Mouse (Mus musculus) lung, postnatal 0 days (tissue): ENCODE results near the gene Dnajb6. TPM values are rescaled to one million over a fixed set of nuclear protein-coding genes. Genes with fewer than 3 reads are reported as not detected.
A peak's percentile ranks its signal among the peaks of the same experiment; 100 is the strongest.

Experiments
- ATAC-seq: fragments of 200-750 bp; cut with Nextera tagmentation; 2 replicates; pipeline ENCODE4 v1.8.0; 2017; ENCODE audit warnings: moderate library complexity
- DNase-seq: peaks from one replicate; pipeline ENCODE4 v3.0.0-alpha.2; 2016; ENCODE audit warnings: low spot score
- H3K27ac ChIP-seq: fragments of 300-500 bp; sonication (generic); 2 replicates; pipeline ENCODE4 v1.5.1; 2014; ENCODE audit warnings: antibody characterized with exemption, mild to moderate bottlenecking, low read length, mixed read lengths
- H3K27me3 ChIP-seq: fragments of 300-500 bp; sonication (generic); replicated peaks from 2 replicates; pipeline ENCODE4 v1.6.1; 2014; ENCODE audit warnings: low read length, mixed read lengths; ENCODE audit not compliant: insufficient read depth
- H3K36me3 ChIP-seq: fragments of 300-500 bp; sonication (generic); 2 replicates; pipeline ENCODE4 v1.6.1; 2014; ENCODE audit warnings: low read length, mixed read lengths; ENCODE audit not compliant: insufficient read depth
- H3K4me1 ChIP-seq: fragments of 300-500 bp; sonication (generic); 2 replicates; pipeline ENCODE4 v1.6.1; 2014; ENCODE audit warnings: antibody characterized with exemption, low read depth, low read length, mixed read lengths; ENCODE audit not compliant: insufficient read depth
- H3K4me2 ChIP-seq: fragments of 300-500 bp; sonication (generic); replicated peaks from 2 replicates; pipeline ENCODE4 v1.6.1; 2014; ENCODE audit warnings: low read depth, mild to moderate bottlenecking, low read length, moderate library complexity, mixed read lengths
- H3K4me3 ChIP-seq: fragments of 300-500 bp; sonication (generic); 2 replicates; pipeline ENCODE4 v1.5.1; 2014; ENCODE audit warnings: low read depth, low read length
- H3K9ac ChIP-seq: fragments of 300-500 bp; sonication (generic); replicated peaks from 2 replicates; pipeline ENCODE4 v1.6.1; 2014; ENCODE audit warnings: low read depth, mild to moderate bottlenecking
- H3K9me3 ChIP-seq: fragments of 300-500 bp; sonication (generic); 2 replicates; pipeline ENCODE4 v1.6.1; 2016; ENCODE audit warnings: low read length, mixed read lengths
- CTCF ChIP-seq: IDR thresholded peaks from 2 replicates; pipeline ENCODE4 v1.5.1; 2016; ENCODE audit warnings: antibody characterized with exemption, mild to moderate bottlenecking
- EP300 ChIP-seq: IDR thresholded peaks from 2 replicates; pipeline ENCODE4 v1.6.1; 2016; ENCODE audit warnings: antibody characterized with exemption, mild to moderate bottlenecking, control low read depth
- WGBS: fragments of 180-500 bp; shearing (Covaris S2); extraction: QIAGEN DNeasy Blood & Tissue Kit; methylation state at CpG from one replicate; pipeline ENCODE4 v1.1.7; 2014; 5-methylcytosine and 5-hydroxymethylcytosine counted together
- polyA plus RNA-seq: library from polyadenylated mRNA; unstranded; fragments of >200 nt; fragmentation: Nextera tagmentation; extraction: Ambion mirVana; gene quantifications from 2 replicates; pipeline ENCODE4 v1.2.1, GENCODE M21; 2015

Dnajb6 gene
- polyA plus RNA-seq, result 120 and 126 TPM in 2 replicates

DNA sequence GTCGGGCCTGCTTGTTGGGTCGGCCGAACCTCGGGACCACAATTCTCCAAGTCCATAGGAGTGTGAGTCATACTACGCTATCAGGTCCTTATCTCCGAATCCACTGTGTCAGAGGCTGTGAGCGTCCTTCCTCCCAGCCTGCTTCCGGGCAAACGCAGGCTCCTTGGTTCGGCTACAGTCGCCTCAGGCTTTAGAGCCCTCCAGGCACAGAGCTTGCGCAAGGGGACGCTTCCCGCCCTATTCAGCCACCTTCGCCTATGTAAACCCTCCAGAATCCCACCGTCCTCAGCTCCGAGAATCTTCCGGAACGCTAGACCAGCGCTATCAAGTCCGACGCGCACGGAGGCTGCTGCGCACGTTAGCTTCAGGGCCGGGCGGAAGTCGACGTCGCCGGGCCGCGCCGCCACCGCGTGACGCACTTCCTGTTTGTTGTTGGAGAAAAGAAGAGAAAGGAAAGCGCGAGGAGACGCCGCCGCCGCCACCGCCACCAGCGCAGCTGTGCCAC is at the start of gene Dnajb6, which contains the start of gene Gm5129:
TSS of gene Dnajb6 (plus strand) at position 132 of the 505 bp plus-strand sequence.
TSS of gene Gm5129 (minus strand) at position 380 of the 505 bp plus-strand sequence.
- WGBS, result under 1% methylated on average over 46 of the region's 46 CpGs
- DNase-seq, result peak; percentile 96
- Histone ChIP-seq H3K36me3 (no peaks in the 10 kb centered on the region), H3K9me3 (no peaks in the 10 kb centered on the region), H3K4me3 (peak within 1 kb of the TSS; percentile 85), H3K4me2 (peak within 1 kb of the TSS; percentile 75), H3K9ac (peak within 1 kb of the TSS; percentile 96), H3K4me1 (peaks cover 8% of the 10 kb centered on the region; the same call in 1 of the 2 replicates), H3K27ac (peak within 1 kb of the TSS; percentile 96), H3K27me3 (no peaks in the 10 kb centered on the region)
- peak; percentile 96 for ATAC-seq
- peak; percentile 37; the same call in 1 of the 2 replicates for TF ChIP-seq EP300
- no peak for TF ChIP-seq CTCF

DNA sequence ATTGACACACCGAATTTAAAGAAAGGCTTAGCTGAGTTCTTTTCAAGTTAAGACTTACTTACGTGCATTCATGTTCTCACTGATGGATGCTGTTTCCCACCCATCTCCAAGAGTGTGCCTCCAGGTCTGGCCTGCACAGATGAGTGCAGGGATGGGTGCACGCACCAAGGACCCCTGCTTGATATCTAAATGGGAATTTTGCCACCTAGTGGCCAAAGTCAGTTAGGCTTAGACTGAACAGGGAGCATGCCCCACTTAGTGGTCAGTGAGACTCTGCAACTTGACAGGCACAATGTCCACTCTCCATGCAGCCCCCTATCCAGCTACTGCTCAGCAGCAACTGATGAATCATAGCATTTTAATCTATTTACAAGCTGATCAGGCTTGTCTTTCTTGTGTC is 47.8 kb upstream of the Dnajb6 start:
- Histone ChIP-seq H3K4me1 (no peaks in the 10 kb centered on the region), H3K36me3 (no peaks in the 10 kb centered on the region), H3K9ac (no peak overlapping the region), H3K27me3 (no peaks in the 10 kb centered on the region), H3K4me2 (no peak overlapping the region), H3K9me3 (no peaks in the 10 kb centered on the region), H3K27ac (no peak overlapping the region), H3K4me3 (no peak overlapping the region)
- DNase-seq, result peak; percentile 42
- peak; percentile 86 for TF ChIP-seq CTCF
- no peak for TF ChIP-seq EP300
- WGBS, result 55% methylated on average over 3 of the region's 3 CpGs
- ATAC-seq, result peak; percentile 56; the same call in 1 of the 2 replicates

DNA sequence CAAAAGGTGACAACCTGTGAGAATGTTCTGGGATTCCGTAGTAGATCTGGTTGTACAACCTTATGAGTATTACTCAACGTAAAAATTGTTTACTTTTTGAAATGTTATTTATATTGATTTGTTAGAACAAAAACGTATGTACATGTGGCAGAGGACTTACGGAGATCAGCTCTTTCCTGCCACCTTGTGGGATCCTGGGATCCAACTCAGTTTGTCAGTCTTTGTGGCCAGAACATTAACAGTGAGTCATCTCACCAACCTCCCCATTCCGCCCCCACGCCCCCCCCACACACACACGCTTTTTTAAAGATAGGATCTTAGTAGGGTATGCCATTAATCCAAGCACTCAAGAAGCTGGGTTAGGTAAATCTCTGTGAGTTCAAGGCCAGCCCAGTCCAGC is 47.1 kb upstream of the Dnajb6 start:
- ATAC-seq (no peak), DNase-seq (peak; percentile 10)
- H3K4me2 ChIP-seq, result no peak overlapping the region
- H3K36me3 ChIP-seq, result no peaks in the 10 kb centered on the region
- H3K4me1 ChIP-seq, result no peaks in the 10 kb centered on the region
- no peak overlapping the region for H3K9ac ChIP-seq
- TF ChIP-seq EP300, result no peak
- peak; percentile 38 for TF ChIP-seq CTCF
- 46% methylated on average over 7 of the region's 7 CpGs for WGBS
- H3K27ac ChIP-seq, result no peak overlapping the region
- no peaks in the 10 kb centered on the region for H3K9me3 ChIP-seq
- H3K4me3 ChIP-seq, result no peak overlapping the region
- H3K27me3 ChIP-seq, result no peaks in the 10 kb centered on the region

DNA sequence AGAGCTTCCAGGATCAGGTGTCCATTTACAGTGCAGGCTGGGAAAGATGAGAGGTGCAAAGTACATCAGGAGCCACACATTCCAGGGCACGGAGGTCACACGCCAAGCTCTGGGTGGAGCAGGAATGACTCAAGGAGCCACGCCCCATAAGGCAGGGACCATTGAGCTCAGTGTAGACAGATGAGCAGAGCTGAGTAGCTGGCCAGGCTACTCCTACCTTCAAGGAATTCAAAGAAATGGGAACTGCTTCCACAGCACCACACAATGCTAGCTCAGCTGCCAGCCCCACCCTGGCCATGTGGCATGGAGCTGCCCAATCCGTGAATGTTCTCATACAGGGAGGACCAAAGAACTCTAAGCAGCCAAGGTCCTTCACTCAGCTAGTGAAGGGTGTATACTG is 37.0 kb upstream of the Dnajb6 start:
- no peaks in the 10 kb centered on the region for H3K9me3 ChIP-seq
- no peak overlapping the region for H3K4me2 ChIP-seq
- no peaks in the 10 kb centered on the region for H3K36me3 ChIP-seq
- 66% methylated on average over 4 of the region's 4 CpGs for WGBS
- H3K27me3 ChIP-seq, result no peaks in the 10 kb centered on the region
- TF ChIP-seq EP300 (no peak), CTCF (no peak)
- H3K4me1 ChIP-seq, result no peaks in the 10 kb centered on the region
- H3K4me3 ChIP-seq, result no peak overlapping the region
- ATAC-seq, result peak; percentile 62
- no peak overlapping the region for H3K9ac ChIP-seq
- H3K27ac ChIP-seq, result no peak overlapping the region
- peak; percentile 8 for DNase-seq

DNA sequence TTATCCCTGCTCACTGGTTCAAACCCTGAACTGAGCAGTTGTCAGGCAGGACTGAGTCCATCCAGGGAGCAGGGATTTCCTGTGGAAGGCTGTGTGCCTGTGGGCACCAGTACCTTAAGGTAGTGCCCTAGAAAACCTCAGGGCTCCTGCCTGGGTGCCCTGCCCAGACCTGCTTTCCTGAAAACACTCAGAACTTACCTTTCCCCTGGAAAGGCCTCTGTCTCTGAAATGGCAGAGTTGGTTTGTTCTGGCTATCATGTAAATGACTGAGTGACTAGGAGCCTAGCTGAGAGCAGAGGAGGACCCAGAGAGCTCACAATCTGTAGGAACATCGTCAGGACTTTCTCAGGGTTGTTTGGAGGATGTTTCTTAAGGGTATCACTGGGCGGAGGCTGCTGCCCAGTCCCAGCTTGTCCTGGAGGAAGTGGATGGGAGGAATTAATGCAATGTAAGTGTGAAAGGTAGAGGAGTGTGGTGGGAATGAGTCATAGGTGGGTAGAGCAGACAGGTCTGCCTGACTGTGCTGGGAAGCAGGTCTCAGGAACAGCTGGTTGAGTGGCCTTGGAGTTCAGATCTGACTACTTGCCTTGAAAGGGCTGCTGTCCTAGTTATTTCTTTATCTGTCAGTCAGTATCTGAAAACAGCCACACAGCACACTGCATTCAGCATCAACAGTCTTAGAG is 35.8 kb upstream of the Dnajb6 start:
- Histone ChIP-seq H3K4me3 (no peak overlapping the region), H3K4me1 (no peaks in the 10 kb centered on the region), H3K27ac (no peak overlapping the region), H3K36me3 (no peaks in the 10 kb centered on the region), H3K9ac (no peak overlapping the region), H3K27me3 (no peaks in the 10 kb centered on the region), H3K4me2 (no peak overlapping the region), H3K9me3 (no peaks in the 10 kb centered on the region)
- no peak for ATAC-seq
- DNase-seq, result peak; percentile 11
- TF ChIP-seq CTCF (no peak), EP300 (no peak)
- 75% methylated on average over 2 of the region's 2 CpGs for WGBS

DNA sequence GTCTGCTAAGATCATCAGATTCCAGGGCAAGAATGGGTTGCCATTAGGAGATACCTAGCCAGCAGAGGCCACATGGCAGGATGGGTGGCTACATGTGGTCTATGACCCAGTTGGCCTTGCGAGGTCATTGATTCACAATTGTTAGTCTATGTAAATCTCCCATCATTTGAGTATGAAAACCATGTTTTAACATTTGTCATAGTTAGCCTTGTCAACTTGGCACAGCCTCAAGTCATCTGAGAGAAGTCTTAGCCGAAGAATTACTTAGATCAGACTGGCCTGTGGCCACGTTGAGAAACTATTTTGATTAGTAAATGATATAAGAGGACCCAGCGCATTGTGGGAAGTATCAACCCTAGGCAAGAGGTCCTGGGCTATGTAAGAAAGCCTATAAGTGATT is 28.2 kb upstream of the Dnajb6 start:
- TF ChIP-seq EP300, result no peak
- TF ChIP-seq CTCF, result no peak
- H3K9ac ChIP-seq, result no peak overlapping the region
- no peaks in the 10 kb centered on the region for H3K36me3 ChIP-seq
- no peak for ATAC-seq
- no peak overlapping the region for H3K4me2 ChIP-seq
- H3K27me3 ChIP-seq, result no peaks in the 10 kb centered on the region
- no peak overlapping the region for H3K4me3 ChIP-seq
- DNase-seq, result no peak
- no peaks in the 10 kb centered on the region for H3K4me1 ChIP-seq
- H3K9me3 ChIP-seq, result no peaks in the 10 kb centered on the region
- H3K27ac ChIP-seq, result no peak overlapping the region
- WGBS, result 64% methylated on average over 4 of the region's 4 CpGs
